Mouse (Mus musculus) olfactory bulb, adult 2 months (tissue): ENCODE data around the gene Hadhb.

ENCODE experiments used
- CTCF ChIP-seq: fragments of 200-500 bp; IDR thresholded peaks from 2 replicates; pipeline ENCODE4 v1.5.1; 2012; ENCODE audit warnings: low read depth, mild to moderate bottlenecking, low read length, moderate library complexity; ENCODE audit not compliant: insufficient read depth
- POLR2A ChIP-seq: fragments of 200-500 bp; IDR thresholded peaks from 2 replicates; pipeline ENCODE4 v1.6.1; 2012; ENCODE audit warnings: mild to moderate bottlenecking, low read depth, low read length, moderate library complexity; ENCODE audit not compliant: insufficient read depth

DNA sequence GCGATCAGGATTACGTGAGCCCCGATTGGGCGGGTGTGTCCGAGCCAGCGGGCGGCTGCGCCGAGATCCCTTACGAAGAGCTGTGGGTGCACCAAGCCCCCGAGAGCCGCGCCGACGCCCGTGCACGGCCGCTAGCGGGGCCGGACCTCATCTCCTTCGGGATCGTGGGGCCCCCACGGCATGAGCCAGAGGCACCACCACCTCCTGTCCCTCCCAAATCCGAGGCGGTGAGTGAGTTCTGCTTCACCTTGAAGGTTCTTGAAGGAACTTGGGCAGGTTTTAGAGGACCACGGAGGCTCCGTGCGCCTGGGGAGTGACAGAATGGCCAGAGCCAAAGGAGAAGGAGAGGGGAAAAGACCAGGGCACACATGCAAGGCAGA is 40.3 kb upstream of the Hadhb start:
- TF ChIP-seq CTCF: no peak
- TF ChIP-seq POLR2A: no peak
